Mouse (Mus musculus) liver, embryonic 14.5 days (tissue): Measurements from ENCODE around the gene Pde6h. TPM values are rescaled to one million over a fixed set of nuclear protein-coding genes. Genes with fewer than 3 reads are reported as not detected.
A peak's percentile ranks its signal among the peaks of the same experiment; 100 is the strongest.

Experiments used
- ATAC-seq: fragments of 200-750 bp; cut with Nextera tagmentation; 2 replicates; pipeline ENCODE4 v1.8.0; 2017; ENCODE audit warnings: moderate number of reproducible peaks, mild to moderate bottlenecking, moderate library complexity; ENCODE audit not compliant: insufficient read depth
- DNase-seq, 3 experiments: peaks; one replicate each; pipeline ENCODE4 v3.0.0-alpha.2; 2012 to 2013; ENCODE audit warnings: low read depth in 3 of 3, low spot score in 3 of 3
- H3K27ac ChIP-seq: fragments of 300-500 bp; sonication (generic); 2 replicates; pipeline ENCODE4 v1.5.1; 2014; ENCODE audit warnings: moderate library complexity, mild to moderate bottlenecking, control low read depth, inconsistent platforms
- H3K27me3 ChIP-seq: fragments of 300-500 bp; sonication (generic); 2 replicates; pipeline ENCODE4 v1.6.1; 2014; ENCODE audit warnings: mild to moderate bottlenecking, low read length, moderate library complexity; ENCODE audit not compliant: control insufficient read depth, insufficient read depth
- H3K36me3 ChIP-seq: fragments of 300-500 bp; sonication (generic); replicated peaks from 2 replicates; pipeline ENCODE4 v1.6.1; 2014; ENCODE audit warnings: low read depth; ENCODE audit not compliant: control insufficient read depth, insufficient read depth
- H3K4me1 ChIP-seq, 2 experiments: fragments of 200-500 bp in 1 of 2; fragments of 300-500 bp in 1 of 2; sonication (generic) in 1 of 2; replicated peaks; 2 replicates each; pipeline ENCODE4 v1.6.1; 2012 to 2014; ENCODE audit warnings: antibody characterized with exemption in 1 of 2, inconsistent platforms in 1 of 2, low read length in 1 of 2; ENCODE audit not compliant: control insufficient read depth in 2 of 2, insufficient read depth in 2 of 2
- H3K4me2 ChIP-seq: fragments of 300-500 bp; sonication (generic); 2 replicates; pipeline ENCODE4 v1.6.1; 2014; ENCODE audit warnings: low read depth, mild to moderate bottlenecking, control low read depth, moderate library complexity
- H3K4me3 ChIP-seq, 2 experiments: fragments of 200-500 bp in 1 of 2; fragments of 300-500 bp in 1 of 2; sonication (generic) in 1 of 2; 2 replicates each; pipeline ENCODE4 v1.5.1; 2012 to 2014; ENCODE audit warnings: low read depth in 2 of 2, low read length in 2 of 2, mild to moderate bottlenecking in 2 of 2, control low read depth in 1 of 2, inconsistent platforms in 1 of 2, moderate library complexity in 1 of 2; ENCODE audit not compliant: insufficient read depth in 1 of 2
- H3K9ac ChIP-seq: fragments of 300-500 bp; sonication (generic); replicated peaks from 2 replicates; pipeline ENCODE4 v1.6.1; 2014; ENCODE audit warnings: mild to moderate bottlenecking, control low read depth, moderate library complexity
- H3K9me3 ChIP-seq: fragments of 300-500 bp; sonication (generic); 2 replicates; pipeline ENCODE4 v1.6.1; 2016; ENCODE audit warnings: low read length, mixed read lengths; ENCODE audit not compliant: control insufficient read depth
- CTCF ChIP-seq: IDR thresholded peaks from 2 replicates; pipeline ENCODE4 v1.5.1; 2016; ENCODE audit warnings: antibody characterized with exemption, low read depth, control low read depth
- EP300 ChIP-seq: IDR thresholded peaks from 2 replicates; pipeline ENCODE4 v1.6.1; 2016; ENCODE audit warnings: antibody characterized with exemption, low read depth
- WGBS: fragments of 180-500 bp; shearing (Covaris S2); extraction: QIAGEN DNeasy Blood & Tissue Kit; methylation state at CpG from one replicate; pipeline ENCODE4 v1.1.7; 2014; ENCODE audit not compliant: insufficient replicate concordance; 5-methylcytosine and 5-hydroxymethylcytosine counted together
- polyA plus RNA-seq, 2 experiments: library from polyadenylated mRNA; depleted of rRNA in 1 of 2; stranded (reverse) in 1 of 2; unstranded in 1 of 2; fragments of >200 nt; fragmentation: Nextera tagmentation in 1 of 2; extraction: Ambion mirVana in 1 of 2; gene quantifications; 2 replicates each; pipeline versions ENCODE4 v1.2.1 to v1.2.3; 2012 to 2014

Gene Pde6h
- polyA plus RNA-seq, 2 experiments: 0.01 TPM; not detected in 1

DNA sequence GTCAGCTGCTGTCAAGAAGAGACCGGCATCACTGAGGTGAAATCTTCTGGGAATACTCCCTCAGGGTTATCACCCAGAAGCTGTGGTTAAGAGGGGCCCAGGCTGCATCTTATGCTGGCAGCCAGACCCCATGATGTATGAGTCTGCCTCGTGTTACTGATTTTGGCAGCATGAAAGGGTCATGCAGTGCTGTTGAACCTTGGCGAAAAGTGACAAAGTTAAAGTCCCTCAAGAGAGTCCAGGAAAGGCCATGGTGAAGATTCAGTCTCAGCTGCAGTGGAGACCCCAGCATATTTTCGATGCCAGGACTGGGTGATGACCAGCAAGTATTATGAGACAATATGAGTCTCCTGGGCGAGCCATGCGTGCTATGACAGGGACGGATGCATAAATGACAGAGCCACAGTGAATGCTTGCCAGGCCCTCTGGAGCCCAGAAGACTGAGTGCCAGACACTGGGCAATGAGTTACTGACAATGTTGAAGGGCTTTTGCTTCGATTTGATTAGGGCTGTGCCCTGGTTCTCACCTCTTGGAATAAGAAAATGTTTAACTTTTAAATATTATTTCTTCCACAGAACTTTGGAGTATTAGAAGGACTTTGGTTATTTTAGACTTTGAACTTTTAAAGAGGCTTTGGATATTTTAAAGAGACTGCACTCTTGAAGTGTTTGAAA is 7.8 kb upstream of the Pde6h start:
- H3K9me3 ChIP-seq: no peaks in the 10 kb centered on the region
- H3K9ac ChIP-seq: no peak overlapping the region
- H3K4me3 ChIP-seq: no peak overlapping the region
- no peak overlapping the region for H3K27ac ChIP-seq
- DNase-seq: no peak
- no peak for ATAC-seq
- H3K4me2 ChIP-seq: no peak overlapping the region
- H3K27me3 ChIP-seq: no peaks in the 10 kb centered on the region
- no peaks in the 10 kb centered on the region for H3K36me3 ChIP-seq
- WGBS: 66% methylated on average over 8 of the region's 8 CpGs
- H3K4me1 ChIP-seq: no peaks in the 10 kb centered on the region
- TF ChIP-seq EP300: no peak
- TF ChIP-seq CTCF: no peak

DNA sequence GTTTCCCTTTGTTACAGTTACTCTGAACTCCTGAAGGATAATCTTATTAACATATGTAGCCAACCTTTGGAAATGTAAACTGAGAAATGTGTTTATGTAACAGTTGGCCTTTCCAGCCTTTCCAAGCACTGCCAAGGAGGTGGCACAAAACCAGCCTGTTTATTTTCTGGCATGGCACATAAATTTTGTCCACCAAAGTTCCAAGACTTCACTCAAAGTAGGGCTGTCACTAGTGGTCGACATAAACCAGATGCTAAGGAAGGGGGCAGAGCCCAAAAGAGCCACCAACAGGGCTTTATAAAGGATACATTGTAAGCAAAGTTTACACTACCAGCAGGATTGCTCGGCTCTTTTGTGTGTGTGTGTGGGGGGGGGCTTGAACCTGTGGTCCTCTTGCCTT is 5.7 kb upstream of the Pde6h start:
- no peaks in the 10 kb centered on the region for H3K9me3 ChIP-seq
- H3K4me3 ChIP-seq: no peak overlapping the region
- H3K27ac ChIP-seq: no peak overlapping the region
- H3K9ac ChIP-seq: no peak overlapping the region
- H3K36me3 ChIP-seq: no peaks in the 10 kb centered on the region
- H3K4me2 ChIP-seq: no peak overlapping the region
- WGBS: 40% methylated on average over 2 of the region's 2 CpGs
- no peaks in the 10 kb centered on the region for H3K4me1 ChIP-seq
- no peaks in the 10 kb centered on the region for H3K27me3 ChIP-seq
- DNase-seq (no peak), ATAC-seq (no peak)
- TF ChIP-seq CTCF (no peak), EP300 (no peak)

DNA sequence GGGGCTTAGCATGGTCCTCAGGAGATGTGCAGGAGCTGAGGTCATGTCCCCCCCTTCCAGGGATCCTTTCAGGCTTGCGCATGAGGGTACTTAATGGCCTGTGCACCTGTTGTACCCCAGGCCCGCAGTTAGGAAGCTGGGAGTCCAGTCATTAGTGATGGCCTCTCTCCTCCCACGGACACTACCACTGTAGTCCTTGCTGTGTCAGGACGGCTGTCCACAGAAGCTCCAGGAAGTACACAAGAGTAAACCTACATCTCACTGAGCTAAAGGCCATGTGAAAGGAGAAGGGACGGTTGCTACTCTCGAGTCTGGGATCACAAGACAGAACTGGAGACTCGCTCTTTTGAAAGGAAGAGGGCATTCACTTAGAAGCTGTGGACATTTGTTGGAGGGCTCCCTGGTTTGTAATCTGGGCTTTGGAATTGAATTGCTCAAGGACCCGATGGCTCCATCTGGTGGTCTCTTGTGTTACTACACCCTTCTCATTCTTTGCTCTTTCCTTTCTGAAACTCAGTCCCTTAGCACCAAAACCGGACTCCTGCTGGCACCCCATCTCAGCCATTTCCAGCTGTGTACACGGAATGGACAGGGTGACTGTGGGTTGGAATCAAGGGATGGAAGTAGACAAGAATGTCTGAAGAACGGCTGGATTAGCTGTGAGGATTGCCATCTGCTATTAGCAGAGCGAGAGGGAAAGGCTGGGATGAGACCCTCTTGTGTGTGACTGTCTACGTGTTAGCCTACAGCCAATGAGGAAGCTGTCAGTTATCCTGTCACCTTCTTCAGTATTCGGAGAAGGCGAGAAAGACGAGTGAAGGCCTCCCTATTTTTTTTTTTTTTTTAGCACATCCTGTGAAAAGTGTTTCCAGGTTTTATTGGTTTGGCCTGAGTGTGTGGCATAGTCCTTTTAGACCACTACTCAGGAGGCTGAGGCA is 3.0 kb upstream of the Pde6h start:
- Histone ChIP-seq H3K4me3 (no peak overlapping the region), H3K9me3 (no peaks in the 10 kb centered on the region), H3K36me3 (no peaks in the 10 kb centered on the region), H3K4me2 (no peak overlapping the region), H3K27ac (no peak overlapping the region), H3K9ac (no peak overlapping the region), H3K27me3 (no peaks in the 10 kb centered on the region), H3K4me1 (no peaks in the 10 kb centered on the region)
- ATAC-seq (0 out of 2 replicates have a peak, but pooled peaks have one; percentile 32), DNase-seq (peak in 2 of 3 experiments; percentile 43 to 48)
- TF ChIP-seq CTCF: peak; percentile 86
- TF ChIP-seq EP300: no peak
- 30% methylated on average over 16 of the region's 16 CpGs for WGBS

DNA sequence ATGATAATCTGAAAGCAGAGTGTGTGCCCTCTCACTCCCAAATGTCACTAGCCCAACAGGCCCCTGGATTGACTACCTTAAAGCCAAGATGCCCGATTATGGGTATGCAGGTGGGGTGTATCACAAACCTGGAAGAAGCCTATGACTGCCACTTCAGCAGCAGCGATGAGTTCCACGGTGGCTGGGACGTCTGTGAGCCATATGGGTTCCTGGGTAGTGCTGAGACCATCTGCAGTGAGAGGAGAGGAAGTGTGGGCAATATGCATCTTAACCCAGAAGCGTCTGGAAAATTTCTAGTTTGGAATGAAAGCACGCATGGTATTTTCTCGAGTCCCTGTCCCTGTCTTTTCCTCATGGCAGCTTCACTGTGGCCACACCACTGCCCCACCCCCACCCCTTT is 2.0 kb upstream of the Pde6h start:
- H3K27me3 ChIP-seq: no peaks in the 10 kb centered on the region
- ATAC-seq: no peak
- no peak overlapping the region for H3K27ac ChIP-seq
- no peak for TF ChIP-seq EP300
- no peak for TF ChIP-seq CTCF
- no peak for DNase-seq
- no peak overlapping the region for H3K4me2 ChIP-seq
- no peaks in the 10 kb centered on the region for H3K4me1 ChIP-seq
- no peaks in the 10 kb centered on the region for H3K9me3 ChIP-seq
- WGBS: 66% methylated on average over 7 of the region's 7 CpGs
- no peaks in the 10 kb centered on the region for H3K36me3 ChIP-seq
- no peak overlapping the region for H3K4me3 ChIP-seq
- H3K9ac ChIP-seq: no peak overlapping the region

DNA sequence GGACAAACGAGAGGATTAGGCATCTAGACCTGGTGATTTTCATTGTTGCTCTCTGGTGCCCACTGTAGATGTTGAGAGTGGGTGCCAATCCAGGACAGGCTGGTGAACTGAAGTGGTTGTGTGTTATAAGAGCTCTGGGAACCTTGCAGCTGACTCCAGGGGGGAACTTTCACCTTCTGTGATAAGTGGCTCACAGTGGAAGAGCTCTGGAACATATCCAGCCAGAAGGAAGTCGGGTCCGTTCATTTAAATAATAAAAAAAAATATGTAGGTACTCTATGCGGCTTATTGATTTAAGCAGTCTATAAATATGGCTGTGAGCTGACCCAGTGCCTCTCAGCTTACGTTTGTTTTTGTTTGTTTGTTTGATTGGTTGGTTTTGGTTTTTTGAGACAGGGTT is 1.6 kb upstream of the Pde6h start, which contains the start of gene Erp27:
TSS of gene Erp27 (minus strand) at position 101 of the 400 bp plus-strand sequence.
- 58% methylated on average over 5 of the region's 5 CpGs for WGBS
- Histone ChIP-seq H3K9ac (no peak within 1 kb of the TSS), H3K27ac (no peak within 1 kb of the TSS), H3K27me3 (no peaks in the 10 kb centered on the region), H3K4me1 (no peaks in the 10 kb centered on the region), H3K9me3 (no peaks in the 10 kb centered on the region), H3K4me3 (no peak within 1 kb of the TSS), H3K36me3 (no peaks in the 10 kb centered on the region), H3K4me2 (no peak within 1 kb of the TSS)
- ATAC-seq: no peak
- no peak for DNase-seq
- TF ChIP-seq EP300 (no peak), CTCF (no peak)
